Mouse (Mus musculus): Measurements from ENCODE around the gene 1700012P22Rik.

Gene 1700012P22Rik

DNA sequence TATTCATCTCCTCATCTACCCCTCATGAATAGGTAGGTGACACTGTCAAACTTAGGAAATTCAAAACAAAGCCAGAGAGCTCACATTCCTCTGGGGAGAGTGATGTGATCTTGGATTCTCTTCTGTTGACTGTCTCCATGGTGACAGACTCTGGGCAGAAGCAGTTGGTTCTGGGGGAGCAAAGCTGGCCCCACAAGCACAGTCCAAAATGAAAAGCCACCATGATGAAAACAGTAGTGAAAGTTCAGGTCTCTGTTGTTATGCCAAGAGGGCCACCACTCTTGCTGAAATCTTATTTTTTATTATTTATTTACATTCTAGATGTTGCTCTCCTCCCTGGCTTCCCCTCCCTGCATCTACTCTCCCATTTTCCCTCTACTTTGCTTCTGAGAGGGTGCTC, at the start of gene 1700012P22Rik:
Gene 1700012P22Rik (minus strand): TSS at position 101 of the 400 bp plus-strand sequence.
- DNase-seq (ENCODE audit: low spot score) = no peak

DNA sequence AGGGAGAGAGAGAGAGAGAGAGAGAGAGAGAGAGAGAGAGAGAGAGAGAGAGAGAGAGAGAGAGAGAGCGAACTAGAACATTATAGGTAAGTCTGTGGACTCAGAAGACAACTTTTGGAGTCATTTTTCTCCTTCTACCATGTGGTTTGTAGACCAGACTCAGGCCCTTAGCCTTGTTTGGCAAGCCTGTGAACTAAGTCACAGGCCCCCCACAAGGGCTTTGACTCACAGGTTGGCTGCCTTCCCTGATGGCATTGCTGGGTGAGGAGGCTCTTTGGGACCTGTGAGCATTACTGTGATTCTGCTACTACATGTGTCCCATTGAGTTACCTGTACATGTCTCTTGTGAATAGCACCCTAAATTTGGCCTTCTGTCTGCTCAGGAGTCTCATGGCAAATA, 29.5 kb upstream of the 1700012P22Rik start:
- no peak for DNase-seq (ENCODE audit: low spot score)

DNA sequence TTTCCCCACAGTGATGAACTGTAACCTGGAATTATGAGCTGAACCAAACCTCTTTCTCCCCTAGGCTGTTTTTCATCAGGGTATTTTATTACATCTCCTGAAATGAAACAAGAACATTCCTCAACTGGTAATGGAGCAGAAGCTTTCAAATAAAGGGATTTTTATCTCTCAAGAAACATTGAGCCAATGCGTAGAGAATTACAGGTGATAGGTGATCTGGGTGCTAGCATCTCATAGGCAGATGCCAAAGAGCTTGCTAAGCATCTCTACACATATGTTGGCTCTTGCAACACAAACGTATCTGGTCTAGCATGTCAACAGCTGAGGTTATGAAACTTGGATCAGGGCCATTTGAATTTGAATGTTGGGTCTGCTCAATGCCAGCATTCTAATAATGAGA, 26.6 kb upstream of the 1700012P22Rik start:
- DNase-seq (ENCODE audit: low spot score) = no peak

DNA sequence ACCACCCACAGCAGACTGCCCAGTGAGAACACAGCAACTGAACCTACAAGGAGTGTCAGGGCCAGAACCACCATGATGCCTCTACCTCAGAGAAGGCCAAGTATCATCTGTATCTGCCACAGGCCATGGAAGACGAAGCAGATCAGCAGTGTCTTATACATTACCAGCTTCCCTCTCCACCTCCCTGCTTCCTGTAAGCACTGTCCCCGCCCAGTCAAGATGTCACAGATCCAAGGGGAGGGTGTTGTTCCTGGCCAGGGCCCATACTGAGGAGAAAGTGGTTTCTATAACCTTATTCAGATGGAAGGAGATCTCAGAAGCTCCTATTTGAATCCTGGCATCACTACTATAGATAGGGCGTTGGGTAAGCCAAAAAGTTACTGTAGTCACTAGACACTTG, 25.1 kb upstream of the 1700012P22Rik start, which contains the start of gene Aadacl3:
Gene Aadacl3 (minus strand): TSS at position 101 of the 400 bp plus-strand sequence.
- no peak for DNase-seq (ENCODE audit: low spot score)

DNA sequence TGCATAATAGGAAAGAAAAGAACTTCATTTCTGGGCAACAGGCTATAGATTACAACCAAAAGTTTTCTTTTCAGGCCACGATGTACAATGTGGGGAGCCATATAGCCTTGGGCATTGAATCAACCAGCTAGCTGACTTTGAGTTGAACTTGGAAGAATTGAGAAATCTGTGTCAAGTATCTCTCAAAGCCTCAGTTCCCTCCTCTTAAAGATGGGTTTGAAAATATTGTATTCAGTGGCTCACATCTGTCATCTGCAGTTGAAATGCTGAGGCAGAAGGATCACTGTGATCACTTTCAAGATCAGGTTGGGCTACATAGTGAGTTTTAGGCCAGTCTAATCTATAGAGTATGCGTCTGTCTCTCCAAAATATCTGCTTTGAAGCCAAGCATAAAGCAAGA, 14.6 kb upstream of the 1700012P22Rik start, which contains the start of gene Gm9944:
Gene Gm9944 (minus strand): TSS at position 101 of the 400 bp plus-strand sequence.
- DNase-seq (ENCODE audit: low spot score) = no peak

DNA sequence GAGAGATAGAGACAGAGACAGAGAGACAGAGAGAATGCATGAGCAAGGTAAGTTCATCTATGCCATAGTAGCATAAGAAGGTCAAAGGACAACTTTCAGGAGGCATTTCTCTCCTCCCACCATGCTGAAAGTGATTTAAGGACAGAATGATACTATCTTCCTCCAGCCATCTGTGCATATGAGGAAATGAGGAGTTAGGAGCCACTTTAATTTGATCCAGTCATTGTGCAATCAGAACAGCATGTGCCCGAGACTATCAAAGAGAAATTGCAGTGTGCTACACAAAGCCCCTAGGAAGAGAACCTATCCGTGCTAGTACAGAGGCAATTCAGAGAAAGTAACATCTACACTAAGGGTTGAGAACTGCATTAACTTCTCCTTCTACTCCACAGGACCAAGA, 10.0 kb upstream of the 1700012P22Rik start:
- no peak for DNase-seq (ENCODE audit: low spot score)

DNA sequence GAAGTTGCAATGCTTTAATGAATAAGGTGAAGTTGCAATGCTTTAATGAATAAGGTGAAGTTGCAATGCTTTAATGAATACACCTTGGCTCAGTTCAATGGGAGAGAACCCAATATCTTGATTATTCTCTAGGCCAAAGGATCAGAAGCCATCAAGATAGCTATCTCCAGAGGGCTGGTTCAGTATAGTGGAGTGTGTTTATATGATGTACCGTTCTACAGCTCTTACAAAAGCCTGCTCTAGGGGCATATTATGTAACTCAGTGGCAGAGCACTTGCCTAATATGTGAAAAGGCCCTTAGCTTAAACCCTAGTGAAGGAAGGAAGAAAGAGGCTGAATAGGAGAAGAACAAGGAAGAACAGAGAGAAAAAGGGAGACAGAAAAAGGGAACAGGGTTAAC, 3.0 kb upstream of the 1700012P22Rik start:
- DNase-seq (ENCODE audit: low spot score) = no peak

DNA sequence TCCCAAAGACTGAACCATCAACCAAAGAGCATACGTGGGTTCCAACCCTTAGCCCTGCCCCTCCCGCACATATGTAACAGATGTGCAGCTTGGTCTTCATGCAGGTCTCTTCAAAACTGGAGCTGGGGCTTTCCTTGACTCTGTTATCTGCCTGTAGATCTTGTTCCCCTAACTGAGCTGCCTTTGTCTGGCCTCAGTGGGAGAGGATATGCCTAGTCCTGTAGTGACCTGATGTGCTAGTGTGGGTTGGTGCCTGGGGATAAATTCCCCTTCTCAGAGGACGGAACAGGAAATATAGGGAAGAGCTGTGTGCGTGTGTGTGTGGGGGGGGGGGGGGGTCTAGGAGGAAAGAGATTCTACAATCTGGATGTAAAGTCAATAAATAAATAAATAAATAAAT, 2.5 kb upstream of the 1700012P22Rik start:
- no peak for DNase-seq (ENCODE audit: low spot score)

DNA sequence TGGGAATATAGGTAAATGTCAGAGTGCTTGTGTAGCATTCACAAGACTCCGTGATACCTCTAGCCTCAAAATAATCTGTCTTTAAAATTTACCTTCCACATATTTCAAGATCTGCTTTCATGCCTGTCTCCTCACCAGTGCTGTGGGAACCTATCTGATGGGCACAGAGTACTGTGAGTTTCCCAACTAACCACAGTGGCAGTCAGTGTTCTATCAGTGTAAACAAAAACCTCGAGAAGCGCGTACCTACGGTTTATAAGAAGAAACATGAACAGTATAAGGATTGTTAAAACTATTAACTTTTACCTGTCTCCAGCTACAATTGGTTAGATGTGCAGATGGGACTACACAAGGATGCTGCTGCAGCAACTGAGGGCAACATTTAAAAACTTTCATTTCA, 5.4 kb downstream of the 1700012P22Rik start:
- DNase-seq (ENCODE audit: low spot score) = no peak

DNA sequence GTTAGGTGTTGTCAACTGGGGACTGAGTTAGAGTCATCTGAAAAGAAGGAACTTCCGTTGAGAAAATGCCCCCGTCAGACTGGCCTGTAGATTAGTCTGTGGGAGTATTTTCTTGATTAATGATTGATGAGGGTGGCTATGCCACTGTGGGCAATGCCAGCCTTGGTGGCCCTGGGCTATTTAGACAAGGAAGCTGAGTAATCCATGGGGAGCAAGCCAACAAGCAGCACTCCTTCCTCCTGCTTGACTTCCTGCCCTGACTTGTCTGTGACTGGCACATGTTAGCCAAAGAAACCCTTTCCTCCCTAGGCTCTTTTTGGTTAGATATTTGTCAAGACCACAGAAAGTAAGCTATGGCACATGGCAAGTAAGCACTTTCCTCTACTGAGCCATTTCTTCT, 7.8 kb downstream of the 1700012P22Rik start:
- no peak for DNase-seq (ENCODE audit: low spot score)

DNA sequence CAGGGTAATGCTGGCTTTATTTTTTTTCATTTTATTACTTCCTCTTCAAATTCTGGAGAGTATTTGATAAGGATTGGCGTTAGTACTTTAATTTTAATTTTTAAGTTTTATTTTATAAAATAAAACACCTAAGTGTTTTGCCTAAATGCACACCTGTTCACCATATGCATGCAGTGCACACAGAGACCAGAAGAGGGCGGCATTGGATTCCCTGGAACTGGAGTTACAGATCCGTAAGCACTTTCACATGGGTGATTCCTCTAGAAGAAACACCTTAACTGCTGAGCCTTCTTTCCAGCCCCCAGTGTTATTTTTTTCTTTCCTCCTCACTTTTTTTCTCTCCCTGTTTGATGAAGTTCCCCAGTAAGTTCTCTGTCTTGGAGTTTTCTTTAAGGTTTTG, 9.7 kb downstream of the 1700012P22Rik start:
- peak; percentile 15 for DNase-seq (ENCODE audit: low spot score)

DNA sequence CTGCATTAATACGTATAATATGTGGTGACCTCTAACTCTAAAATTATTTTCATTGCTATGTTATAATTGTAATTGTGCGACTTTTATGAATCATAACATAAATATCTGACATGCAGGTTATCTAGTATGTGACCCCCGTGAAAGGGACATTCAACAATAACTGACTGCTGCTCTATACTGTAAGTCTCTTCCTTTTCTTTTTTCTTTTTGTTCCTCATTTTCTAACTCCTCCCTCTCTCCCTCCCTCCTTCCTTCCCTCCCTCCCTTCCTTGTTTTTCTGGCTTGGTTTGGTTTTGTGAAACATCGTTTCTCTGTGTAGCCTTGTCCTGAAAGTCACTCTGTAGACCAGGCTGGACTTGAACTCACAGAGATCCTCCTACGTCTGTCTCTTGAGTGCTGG, 14.0 kb downstream of the 1700012P22Rik start:
- DNase-seq (ENCODE audit: low spot score) = no peak

DNA sequence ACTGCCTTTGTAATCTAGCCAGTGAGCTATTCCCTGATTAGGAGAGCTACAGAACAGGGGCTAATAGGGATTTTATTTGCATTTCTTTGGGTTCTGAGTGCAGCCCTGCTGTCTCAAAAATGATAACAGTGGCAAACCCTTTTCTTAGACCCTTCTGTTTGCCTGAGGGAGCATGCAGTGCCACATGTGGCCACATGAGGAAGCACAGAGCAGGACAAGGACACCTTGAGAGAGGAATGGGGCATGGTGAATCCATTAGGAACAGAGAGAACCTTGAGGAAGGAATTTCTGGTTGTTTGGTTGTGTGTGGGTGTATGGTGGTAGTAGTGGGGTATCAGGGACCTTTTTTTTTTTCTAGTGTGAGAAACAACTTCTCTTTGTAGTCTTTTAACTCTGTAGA, 17.9 kb downstream of the 1700012P22Rik start:
- DNase-seq (ENCODE audit: low spot score) = no peak

DNA sequence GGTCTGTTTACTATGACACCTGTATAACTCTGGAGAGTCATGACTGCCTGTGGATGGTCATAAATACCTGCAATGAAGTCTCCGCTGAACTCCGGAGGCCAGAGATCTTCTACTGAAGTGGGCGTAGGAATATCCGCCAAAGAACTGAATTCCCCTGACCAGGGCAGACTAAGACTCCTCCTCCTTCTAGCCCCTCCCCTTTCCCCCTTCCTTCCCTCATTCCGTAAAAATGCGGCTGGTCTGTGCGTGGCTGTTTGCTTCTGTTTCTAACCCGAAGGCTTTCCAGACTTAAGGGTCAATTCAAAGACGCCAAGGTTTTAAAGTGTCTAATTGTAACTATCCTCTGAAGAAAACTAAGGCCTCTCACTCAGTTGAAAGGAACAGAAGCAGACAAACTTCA, 30.3 kb downstream of the 1700012P22Rik start, which contains the start of gene Pramef12:
Gene Pramef12 (minus strand): TSS at position 175 of the 400 bp plus-strand sequence.
- DNase-seq (ENCODE audit: low spot score) = no peak

DNA sequence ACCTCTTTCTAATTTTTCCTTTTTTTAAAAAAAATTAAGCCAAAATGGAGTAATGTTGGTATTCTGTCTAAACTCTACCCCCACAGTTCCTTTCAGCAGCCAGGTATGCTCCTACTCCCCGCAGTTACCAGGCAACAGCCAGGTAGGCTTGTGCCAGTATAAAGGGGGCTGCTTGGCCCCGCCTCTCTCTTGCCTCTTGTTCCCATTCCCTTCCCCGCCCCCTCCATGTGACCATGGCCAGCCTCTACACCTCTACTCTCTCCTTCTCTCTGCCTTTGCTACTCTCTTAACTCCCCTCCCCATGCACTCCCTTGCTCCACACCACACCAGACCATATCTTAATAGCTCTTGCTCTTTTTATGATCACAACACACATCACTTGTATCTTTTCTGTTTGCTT, 32.3 kb downstream of the 1700012P22Rik start:
- DNase-seq (ENCODE audit: low spot score) = no peak

DNA sequence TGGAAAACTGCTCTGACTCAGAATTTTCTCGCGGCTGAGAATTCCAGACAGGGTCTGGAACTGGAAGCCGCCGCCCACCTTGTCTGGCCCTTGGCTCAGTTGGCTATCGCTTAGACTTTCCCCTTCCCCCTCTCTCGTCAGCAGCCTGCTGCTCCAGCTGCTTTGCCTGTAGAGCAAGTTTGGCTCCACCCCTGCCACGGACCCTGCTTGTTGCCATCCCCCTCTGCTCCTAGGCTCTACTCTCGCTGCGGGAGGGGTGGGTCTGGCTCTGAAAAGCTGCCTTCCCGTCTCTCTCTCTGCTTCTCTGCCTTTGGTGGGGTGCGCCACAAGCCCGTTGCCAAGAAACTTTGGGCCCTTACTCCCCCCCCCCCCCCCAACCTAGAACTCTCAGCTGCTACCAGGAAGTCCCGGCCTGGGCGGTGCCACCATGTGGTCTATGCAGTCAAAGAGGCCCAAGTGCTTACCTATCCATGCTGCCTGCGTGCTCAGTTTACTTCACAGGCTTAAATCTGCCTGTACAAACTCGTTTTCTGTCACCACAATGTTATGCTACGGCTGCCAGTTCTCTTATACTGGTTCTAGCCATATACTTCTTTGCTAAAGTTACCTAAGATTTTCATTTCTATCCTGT, 34.0 kb downstream of the 1700012P22Rik start:
- DNase-seq (ENCODE audit: low spot score) = no peak

DNA sequence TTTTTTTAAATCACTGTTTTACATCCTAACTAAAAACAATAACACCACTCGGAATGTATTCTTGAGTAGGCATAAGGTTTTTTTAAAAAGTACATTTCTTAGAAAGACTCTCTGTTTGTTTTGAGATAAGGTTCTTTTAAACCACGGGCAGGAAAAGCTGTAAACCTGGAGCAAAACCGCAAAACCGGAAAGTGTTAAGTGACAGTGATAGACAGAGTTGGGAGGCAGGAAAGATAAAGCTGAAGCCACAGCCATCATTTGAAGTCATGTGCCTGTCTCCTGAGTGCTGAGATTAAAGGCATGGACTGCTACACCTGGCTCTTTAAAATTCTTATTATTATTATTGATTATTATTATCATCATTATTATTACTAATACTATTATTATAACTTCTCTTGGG, 35.9 kb downstream of the 1700012P22Rik start:
- DNase-seq (ENCODE audit: low spot score) = no peak

DNA sequence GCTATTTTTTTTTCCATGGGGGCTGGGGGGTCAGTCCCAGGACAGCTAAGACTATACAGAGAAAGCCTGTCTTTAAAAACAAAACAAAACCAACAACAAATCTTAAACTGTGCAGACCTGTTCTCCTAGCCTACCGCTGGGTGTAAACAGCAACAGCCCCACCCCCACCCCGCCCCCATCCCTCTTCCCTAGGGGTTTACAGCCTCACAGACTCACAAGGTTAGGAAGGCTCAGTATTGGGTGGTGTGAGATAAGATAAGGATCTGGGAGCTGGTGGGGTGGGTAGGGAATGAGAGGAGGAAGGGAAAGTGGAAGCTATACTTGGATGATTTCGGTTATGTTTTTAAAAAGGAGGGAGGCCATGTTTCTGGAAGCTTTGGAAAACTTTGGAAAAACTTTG, 42.3 kb downstream of the 1700012P22Rik start:
- DNase-seq (ENCODE audit: low spot score) = no peak

DNA sequence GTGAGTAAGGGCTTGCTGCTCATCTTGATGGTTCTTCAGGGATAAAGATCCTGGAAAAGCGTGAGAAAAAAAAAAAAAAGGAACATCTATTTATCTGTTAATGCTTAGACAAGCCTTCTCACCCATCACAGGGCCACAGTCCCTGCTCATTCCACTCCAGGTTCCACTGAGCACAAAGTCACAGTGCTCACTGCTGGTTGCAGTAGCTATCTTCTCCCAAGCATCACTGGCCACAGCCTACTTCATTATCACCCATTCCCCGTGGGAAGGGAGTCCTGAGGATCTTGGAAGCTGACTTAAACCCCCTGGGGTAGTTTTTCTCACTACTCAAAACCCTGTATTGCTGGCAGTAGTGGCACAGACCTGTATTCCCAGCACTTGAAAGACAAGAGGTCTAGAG, 60.7 kb downstream of the 1700012P22Rik start, which contains the start of gene Pramef20:
Gene Pramef20 (minus strand): TSS at position 23 of the 400 bp plus-strand sequence.
- DNase-seq (ENCODE audit: low spot score) = no peak
